Mouse (Mus musculus) lung, postnatal 0 days (tissue): ENCODE data around the gene Ctsg.

ENCODE experiments used
- CTCF ChIP-seq: IDR thresholded peaks from 2 replicates; pipeline ENCODE4 v1.5.1; 2016; ENCODE audit warnings: antibody characterized with exemption, mild to moderate bottlenecking
- EP300 ChIP-seq: IDR thresholded peaks from 2 replicates; pipeline ENCODE4 v1.6.1; 2016; ENCODE audit warnings: antibody characterized with exemption, mild to moderate bottlenecking, control low read depth

GRCm38 (mm10) chr14:56105447-56106180 is 3.2 kb upstream of the Ctsg start:
- TF ChIP-seq CTCF, result no peak
- no peak for TF ChIP-seq EP300
